Mouse (Mus musculus) testis, adult 2 months (tissue): Measurements from ENCODE around the gene Foxp4. TPM values are rescaled to one million over a fixed set of nuclear protein-coding genes. Genes with fewer than 3 reads are reported as not detected.

Experiments used
- H3K27ac ChIP-seq: fragments of 200-500 bp; 2 replicates; pipeline ENCODE4 v1.5.1; 2012; ENCODE audit warnings: low read depth, low read length; ENCODE audit not compliant: control insufficient read depth, insufficient read depth
- H3K27me3 ChIP-seq: fragments of 200-500 bp; 2 replicates; pipeline ENCODE4 v1.6.1; 2012; ENCODE audit warnings: mild to moderate bottlenecking, low read length, moderate library complexity; ENCODE audit not compliant: control insufficient read depth, insufficient read depth
- H3K36me3 ChIP-seq: fragments of 200-500 bp; 2 replicates; pipeline ENCODE4 v1.6.1; 2012; ENCODE audit warnings: mild to moderate bottlenecking, low read length; ENCODE audit not compliant: control insufficient read depth, insufficient read depth
- H3K4me1 ChIP-seq: fragments of 200-500 bp; 2 replicates; pipeline ENCODE4 v1.6.1; 2012; ENCODE audit warnings: low read length; ENCODE audit not compliant: control insufficient read depth, insufficient read depth
- H3K4me3 ChIP-seq: fragments of 200-500 bp; 2 replicates; pipeline ENCODE4 v1.5.1; 2012; ENCODE audit warnings: low read depth, mild to moderate bottlenecking, low read length, moderate library complexity, mixed read lengths; ENCODE audit not compliant: control insufficient read depth
- CTCF ChIP-seq: fragments of 200-500 bp; IDR thresholded peaks from 2 replicates; pipeline ENCODE4 v1.5.1; 2012; ENCODE audit warnings: low read depth, mild to moderate bottlenecking, inconsistent platforms, low read length, moderate library complexity; ENCODE audit not compliant: control insufficient read depth, insufficient read depth, insufficient replicate concordance
- POLR2A ChIP-seq: fragments of 200-500 bp; IDR thresholded peaks from 2 replicates; pipeline ENCODE4 v1.6.1; 2012; ENCODE audit warnings: low read depth, mild to moderate bottlenecking, inconsistent platforms, low read length, moderate library complexity; ENCODE audit not compliant: control insufficient read depth
- polyA plus RNA-seq: library from polyadenylated mRNA; depleted of rRNA; stranded (reverse); fragments of >200 nt; gene quantifications from 2 replicates; pipeline ENCODE4 v1.2.3, GENCODE M21; 2012

The Foxp4 gene
- polyA plus RNA-seq, 1 experiment = 7.8 TPM

DNA sequence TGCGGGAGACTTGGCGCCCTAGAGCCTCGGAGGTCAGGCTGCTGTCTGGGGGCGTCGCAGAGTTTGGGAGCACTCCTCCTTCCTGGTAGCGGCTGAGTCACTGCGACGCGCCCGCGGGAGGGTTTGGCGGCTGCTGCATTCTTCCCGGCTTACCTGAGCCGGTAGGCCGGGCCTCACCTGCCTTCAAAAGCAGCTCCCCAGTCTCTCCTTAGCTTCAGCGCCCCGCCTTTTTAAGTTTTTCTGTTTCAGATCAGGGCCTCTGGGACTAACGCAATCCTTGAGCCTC, 90.0 kb downstream of the Foxp4 start, which contains the start of gene Mdfi:
TSS of gene Mdfi (minus strand) at position 210 of the 286 bp plus-strand sequence.
- Histone ChIP-seq H3K27me3 (no peaks in the 10 kb centered on the region), H3K4me1 (peaks cover 5% of the 10 kb centered on the region), H3K36me3 (no peaks in the 10 kb centered on the region), H3K27ac (no peak within 1 kb of the TSS), H3K4me3 (no peak within 1 kb of the TSS; the same call in 1 of the 2 replicates)
- TF ChIP-seq POLR2A = no peak
- no peak for TF ChIP-seq CTCF

GRCm38 (mm10) chr17:47833628-47834481, 90.6 kb downstream of the Foxp4 start:
- Histone ChIP-seq H3K36me3 (no peaks in the 10 kb centered on the region), H3K4me1 (peaks cover 5% of the 10 kb centered on the region), H3K4me3 (no peak overlapping the region; the same call in 1 of the 2 replicates), H3K27me3 (no peaks in the 10 kb centered on the region), H3K27ac (no peak overlapping the region)
- TF ChIP-seq POLR2A (no peak), CTCF (no peak)

DNA sequence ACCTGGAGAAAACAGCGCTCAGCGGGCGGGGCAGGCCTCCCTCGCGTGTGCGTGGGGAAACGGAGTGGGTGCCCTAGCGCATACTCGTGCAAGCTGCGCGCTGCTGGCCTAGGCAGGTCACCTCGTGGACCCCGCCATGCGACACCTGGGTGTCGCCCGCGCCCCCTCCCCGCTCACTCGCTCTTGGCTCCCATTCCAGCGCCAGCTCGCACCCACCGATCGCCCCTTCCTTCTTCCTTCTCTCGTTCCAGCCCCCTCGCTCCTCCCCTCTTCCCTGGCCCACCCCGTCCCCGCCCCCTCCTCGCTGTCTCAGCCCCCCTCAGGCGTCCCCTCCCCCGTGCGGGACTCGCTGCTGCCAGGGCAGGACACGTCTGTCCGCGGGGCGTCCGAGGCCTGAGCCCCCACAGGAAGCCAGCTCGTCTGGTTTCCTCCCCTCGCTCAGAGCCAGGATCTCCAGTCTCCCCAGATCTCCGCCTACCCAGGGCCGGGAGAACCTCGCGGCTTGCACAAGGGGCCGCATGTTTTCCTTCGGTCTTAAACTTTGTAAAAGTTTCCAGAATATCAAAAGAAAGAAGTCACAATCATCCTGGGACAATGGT, 91.3 kb downstream of the Foxp4 start:
- peak overlapping the region; percentile 68 for H3K4me3 ChIP-seq
- H3K4me1 ChIP-seq = peaks cover 5% of the 10 kb centered on the region
- no peak overlapping the region for H3K27ac ChIP-seq
- no peaks in the 10 kb centered on the region for H3K27me3 ChIP-seq
- TF ChIP-seq POLR2A (no peak), CTCF (no peak)
- H3K36me3 ChIP-seq = no peaks in the 10 kb centered on the region

DNA sequence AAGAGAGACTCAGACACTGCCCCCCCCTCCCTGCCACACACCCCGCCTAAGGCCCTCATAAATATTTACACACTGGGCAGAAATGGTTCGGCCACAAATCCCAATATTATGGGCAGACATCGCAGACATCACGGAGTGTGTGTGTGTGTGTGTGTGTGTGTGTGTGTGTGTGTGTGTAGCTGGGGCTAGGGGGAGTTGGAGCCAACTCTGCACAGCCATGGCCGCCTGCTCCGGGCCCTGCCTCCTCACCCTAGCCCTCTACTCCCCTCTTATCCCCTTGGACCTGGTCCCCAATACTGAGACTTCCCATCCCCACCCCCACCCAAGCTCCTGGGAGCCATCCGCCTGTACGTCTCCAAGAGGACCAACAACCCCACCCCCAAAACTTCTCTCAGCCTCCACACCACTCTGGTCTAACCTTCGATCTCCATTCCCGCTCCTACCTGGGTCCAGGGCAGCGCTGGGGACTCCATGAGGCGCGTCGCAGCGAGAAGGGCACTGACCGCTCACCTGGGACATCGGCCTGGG, 91.9 kb downstream of the Foxp4 start:
- H3K4me3 ChIP-seq = peak overlapping the region; percentile 68
- peaks cover 5% of the 10 kb centered on the region for H3K4me1 ChIP-seq
- H3K27ac ChIP-seq = no peak overlapping the region
- H3K36me3 ChIP-seq = no peaks in the 10 kb centered on the region
- H3K27me3 ChIP-seq = no peaks in the 10 kb centered on the region
- TF ChIP-seq CTCF (no peak), POLR2A (no peak)

DNA sequence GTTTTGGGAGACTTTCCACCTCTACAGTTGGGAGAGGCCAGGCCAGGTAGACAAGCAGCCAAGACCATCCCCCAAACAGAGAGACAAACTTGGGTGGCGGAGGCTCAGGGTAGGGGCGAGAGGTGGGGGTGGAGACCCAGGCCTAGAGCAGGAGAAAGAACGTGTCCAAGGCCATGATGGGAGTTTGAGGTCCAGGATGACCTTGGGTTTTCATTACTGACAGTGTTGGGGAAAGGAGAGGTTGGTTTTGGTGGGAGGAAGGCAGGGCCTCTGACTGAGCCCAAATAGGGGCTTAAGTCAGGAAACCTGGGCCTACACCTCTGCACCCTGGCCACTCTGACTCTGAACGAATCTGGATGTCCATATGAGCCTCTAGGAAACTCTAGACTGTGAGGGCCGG, 92.7 kb downstream of the Foxp4 start:
- H3K27me3 ChIP-seq = no peaks in the 10 kb centered on the region
- peaks cover 5% of the 10 kb centered on the region for H3K4me1 ChIP-seq
- no peaks in the 10 kb centered on the region for H3K36me3 ChIP-seq
- H3K4me3 ChIP-seq = no peak overlapping the region
- H3K27ac ChIP-seq = no peak overlapping the region; the same call in 1 of the 2 replicates
- TF ChIP-seq POLR2A (no peak), CTCF (no peak)

- Histone ChIP-seq H3K36me3 (no peaks in the 10 kb centered on the region), H3K4me3 (no peak overlapping the region), H3K27ac (no peak overlapping the region), H3K27me3 (no peaks in the 10 kb centered on the region), H3K4me1 (peaks cover 5% of the 10 kb centered on the region)
- no peak for TF ChIP-seq CTCF
- no peak for TF ChIP-seq POLR2A
These were observed 93.3 kb downstream of the Foxp4 start for GRCm38 (mm10) chr17:47831161-47831560.

- H3K36me3 ChIP-seq = no peaks in the 10 kb centered on the region
These were observed 103.1 kb downstream of the Foxp4 start for GRCm38 (mm10) chr17:47821339-47821738.

More at GRCm38 (mm10) chr17:47821339-47821738, 103.1 kb downstream of the Foxp4 start:
- Histone ChIP-seq H3K27me3 (no peaks in the 10 kb centered on the region), H3K27ac (no peak overlapping the region), H3K4me3 (no peak overlapping the region), H3K4me1 (no peaks in the 10 kb centered on the region; the same call in 1 of the 2 replicates)
- TF ChIP-seq POLR2A (no peak), CTCF (no peak)
